Mouse (Mus musculus) thymus, adult 2 months (tissue): ENCODE measurements at regions not wholly inside any gene's neighbourhood (a gene's known extent, or its start where the extent isn't known, plus 50 kb on each side); places are given as distances from the start of the nearest gene placed in this dataset.
A peak's percentile ranks its signal among the peaks of the same experiment; 100 is the strongest.

Source experiments
- DNase-seq: peaks from one replicate; pipeline ENCODE4 v3.0.0; 2021
- H3K27ac ChIP-seq: fragments of 200-500 bp; 2 replicates; pipeline ENCODE4 v1.5.1; 2012; ENCODE audit warnings: low read length, control low read depth; ENCODE audit not compliant: control insufficient read depth, insufficient read depth
- H3K27me3 ChIP-seq: fragments of 200-500 bp; 2 replicates; pipeline ENCODE4 v1.6.1; 2012; ENCODE audit warnings: mild to moderate bottlenecking, low read length, moderate library complexity, mixed read lengths; ENCODE audit not compliant: control insufficient read depth, insufficient read depth
- H3K36me3 ChIP-seq: fragments of 200-500 bp; 2 replicates; pipeline ENCODE4 v1.6.1; 2012; ENCODE audit warnings: mild to moderate bottlenecking, low read length, moderate library complexity; ENCODE audit not compliant: control insufficient read depth, insufficient read depth
- H3K4me1 ChIP-seq: fragments of 200-500 bp; replicated peaks from 2 replicates; pipeline ENCODE4 v1.6.1; 2012; ENCODE audit warnings: low read length; ENCODE audit not compliant: control insufficient read depth, insufficient read depth
- H3K4me3 ChIP-seq: fragments of 200-500 bp; 2 replicates; pipeline ENCODE4 v1.5.1; 2012; ENCODE audit warnings: mild to moderate bottlenecking, low read length, control low read depth, moderate library complexity; ENCODE audit not compliant: control insufficient read depth, insufficient read depth
- CTCF ChIP-seq: fragments of 200-500 bp; IDR thresholded peaks from 2 replicates; pipeline ENCODE4 v1.5.1; 2012; ENCODE audit warnings: mild to moderate bottlenecking, control low read depth, low read length, moderate library complexity, borderline replicate concordance; ENCODE audit not compliant: control insufficient read depth, poor library complexity, insufficient read depth; ENCODE audit errors: extremely low read depth
- POLR2A ChIP-seq: fragments of 200-500 bp; IDR thresholded peaks from 2 replicates; pipeline ENCODE4 v1.6.1; 2012; ENCODE audit warnings: mild to moderate bottlenecking, low read length, control low read depth, moderate library complexity; ENCODE audit not compliant: control insufficient read depth, poor library complexity, insufficient read depth; ENCODE audit errors: extremely low read depth
- WGBS: fragments of 180-500 bp; shearing (Covaris S2); methylation state at CpG from one replicate; pipeline ENCODE4 v1.1.7; 2018; 5-methylcytosine and 5-hydroxymethylcytosine counted together

- no peaks in the 10 kb centered on the region for H3K27me3 ChIP-seq
- no peak overlapping the region for H3K4me3 ChIP-seq
- H3K4me1 ChIP-seq, result no peaks in the 10 kb centered on the region
- no peaks in the 10 kb centered on the region for H3K36me3 ChIP-seq
- WGBS, result 67% methylated on average over 1 of the region's 1 CpGs
- TF ChIP-seq POLR2A (no peak), CTCF (no peak)
- DNase-seq, result peak; percentile 1
- no peak overlapping the region for H3K27ac ChIP-seq
Measured at GRCm38 (mm10) chr10:55767571-55767970, 339.1 kb upstream of the Msl3l2 start.

- 87% methylated on average over 6 of the region's 6 CpGs for WGBS
- TF ChIP-seq POLR2A, result no peak
- no peaks in the 10 kb centered on the region for H3K27me3 ChIP-seq
Measured at GRCm38 (mm10) chr10:55769642-55770041, 337.1 kb upstream of the Msl3l2 start.

GRCm38 (mm10) chr10:55782674-55783469, 323.8 kb upstream of the Msl3l2 start:
- H3K4me3 ChIP-seq, result no peak overlapping the region
- no peaks in the 10 kb centered on the region for H3K27me3 ChIP-seq
- H3K4me1 ChIP-seq, result no peaks in the 10 kb centered on the region
- no peak for TF ChIP-seq CTCF
- TF ChIP-seq POLR2A, result no peak
- no peak for DNase-seq
- H3K36me3 ChIP-seq, result no peaks in the 10 kb centered on the region
- H3K27ac ChIP-seq, result no peak overlapping the region
- 92% methylated on average over 2 of the region's 2 CpGs for WGBS

More at GRCm38 (mm10) chr10:55769642-55770041, 337.1 kb upstream of the Msl3l2 start:
- Histone ChIP-seq H3K27ac (no peak overlapping the region), H3K36me3 (no peaks in the 10 kb centered on the region), H3K4me1 (no peaks in the 10 kb centered on the region), H3K4me3 (no peak overlapping the region)
- no peak for DNase-seq

- TF ChIP-seq POLR2A, result no peak
- TF ChIP-seq CTCF, result no peak
- 90% methylated on average over 2 of the region's 2 CpGs for WGBS
- H3K27ac ChIP-seq, result no peak overlapping the region
- H3K4me3 ChIP-seq, result no peak overlapping the region
- no peaks in the 10 kb centered on the region for H3K36me3 ChIP-seq
- H3K4me1 ChIP-seq, result no peaks in the 10 kb centered on the region
- no peak for DNase-seq
- H3K27me3 ChIP-seq, result no peaks in the 10 kb centered on the region
Measured at GRCm38 (mm10) chr10:55813966-55814365, 292.8 kb upstream of the Msl3l2 start.

GRCm38 (mm10) chr10:55851361-55851760, 255.4 kb upstream of the Msl3l2 start:
- Histone ChIP-seq H3K27me3 (no peaks in the 10 kb centered on the region), H3K4me3 (no peak overlapping the region), H3K27ac (no peak overlapping the region), H3K36me3 (no peaks in the 10 kb centered on the region), H3K4me1 (no peaks in the 10 kb centered on the region)
- 72% methylated on average over 2 of the region's 2 CpGs for WGBS
- TF ChIP-seq CTCF (no peak), POLR2A (no peak)
- no peak for DNase-seq

GRCm38 (mm10) chr10:55892606-55893005, 214.1 kb upstream of the Msl3l2 start:
- H3K27me3 ChIP-seq, result no peaks in the 10 kb centered on the region
- TF ChIP-seq CTCF (no peak), POLR2A (no peak)
- no peaks in the 10 kb centered on the region for H3K4me1 ChIP-seq
- no peak overlapping the region for H3K4me3 ChIP-seq
- 84% methylated on average over 3 of the region's 3 CpGs for WGBS
- no peak for DNase-seq
- no peaks in the 10 kb centered on the region for H3K36me3 ChIP-seq
- H3K27ac ChIP-seq, result no peak overlapping the region

- TF ChIP-seq POLR2A (no peak), CTCF (no peak)
- WGBS, result 94% methylated on average over 4 of the region's 4 CpGs
- Histone ChIP-seq H3K27ac (no peak overlapping the region), H3K36me3 (no peaks in the 10 kb centered on the region), H3K4me1 (no peaks in the 10 kb centered on the region), H3K27me3 (no peaks in the 10 kb centered on the region), H3K4me3 (no peak overlapping the region)
- no peak for DNase-seq
Measured at GRCm38 (mm10) chr10:55929100-55929499, 177.6 kb upstream of the Msl3l2 start.
